Mouse (Mus musculus) E14TG2a.4 (cell line): Measurements from ENCODE around the gene Acyp1.

Experiments
- CTCF ChIP-seq: conservative IDR thresholded peaks from 2 replicates; pipeline ENCODE4 v1.5.1; 2014; ENCODE audit warnings: low read length
- NANOG ChIP-seq: IDR thresholded peaks from 2 replicates; pipeline ENCODE4 v1.6.1; 2014; ENCODE audit warnings: borderline replicate concordance, low read length, mixed read lengths

GRCm38 (mm10) chr12:85273508-85273907, 14.7 kb downstream of the Acyp1 start:
- TF ChIP-seq CTCF, result no peak
- TF ChIP-seq NANOG, result no peak
